Mouse (Mus musculus): ENCODE measurements at regions not wholly inside any gene's neighbourhood (a gene's known extent, or its start where the extent isn't known, plus 50 kb on each side); places are given as distances from the start of the nearest gene placed in this dataset.

DNA sequence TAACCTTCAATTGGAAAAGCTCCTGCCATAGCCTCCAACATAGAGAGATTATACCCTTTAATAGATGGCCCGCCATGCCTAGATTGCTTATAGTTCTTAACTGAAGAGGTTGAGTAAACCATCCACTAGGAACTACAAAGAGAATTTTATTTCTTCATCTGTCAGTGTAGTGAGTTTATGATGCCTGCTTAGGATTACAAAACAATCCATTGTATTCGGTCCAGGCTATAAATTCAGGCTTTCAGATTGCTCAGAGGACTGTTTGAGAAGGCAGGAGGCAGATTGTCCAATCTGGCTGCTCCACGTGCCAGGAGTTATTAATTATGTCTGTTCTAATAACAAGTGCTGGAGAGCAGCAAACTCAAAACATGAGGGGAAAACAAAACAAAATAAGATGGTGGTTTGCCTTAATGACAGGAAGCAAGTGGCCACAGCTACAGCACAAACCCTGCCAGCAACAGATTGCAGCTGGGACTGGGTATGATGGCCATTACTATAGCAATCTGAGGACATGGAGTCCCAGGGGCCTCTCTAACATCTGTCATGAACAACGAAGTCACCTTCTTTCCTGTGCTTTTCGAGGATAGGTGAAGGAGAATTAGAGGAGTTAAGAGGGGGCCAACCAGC lies 154.4 kb upstream of the Bcl6 start:
- TF ChIP-seq CTCF (IDR thresholded peaks at IDR 0.05; ENCODE audit: borderline replicate concordance, insufficient read depth, low read length) (no peak), POLR2A (IDR thresholded peaks at IDR 0.05; ENCODE audit: low read depth, low read length) (no peak)

Measured in embryonic fibroblast, embryonic 13.5 days (primary cell).